Mouse (Mus musculus): Measurements from ENCODE around the gene Trim23. TPM values are rescaled to one million over a fixed set of nuclear protein-coding genes. Genes with fewer than 3 reads are reported as not detected.

Trim23 gene
- polyA plus RNA-seq, 1 experiment from 2014 or later: 16.9 TPM

Other genes with a start within 250 kb of the Trim23 start
- gene Nln, start 69.2 kb upstream of the Trim23 start, polyA plus RNA-seq (2016; fragmentation: Nextera tagmentation; extraction: Ambion mirVana): 25.7 and 26.9 TPM in 2 replicates
- 2.5 and 3.5 TPM in 2 replicates for gene Sgtb, start 69.1 kb upstream of the Trim23 start, polyA plus RNA-seq (2016; fragmentation: Nextera tagmentation; extraction: Ambion mirVana)
- gene Trappc13, start 328 bp upstream of the Trim23 start, polyA plus RNA-seq (2016; fragmentation: Nextera tagmentation; extraction: Ambion mirVana): 52.7 and 54.5 TPM in 2 replicates
- 50.1 and 53.8 TPM in 2 replicates for gene Cenpk, start 49.8 kb downstream of the Trim23 start, polyA plus RNA-seq (2016; fragmentation: Nextera tagmentation; extraction: Ambion mirVana)
- 10.6 and 11.0 TPM in 2 replicates for gene Ppwd1, start 50.0 kb downstream of the Trim23 start, polyA plus RNA-seq (2016; fragmentation: Nextera tagmentation; extraction: Ambion mirVana)
- 5.7 and 6.8 TPM in 2 replicates for gene Adamts6, start 109.0 kb downstream of the Trim23 start, polyA plus RNA-seq (2016; fragmentation: Nextera tagmentation; extraction: Ambion mirVana)

Data from heart, embryonic 12.5 days (tissue).